Mouse (Mus musculus): ENCODE data around the gene Pemt.

Pemt gene

GRCm38 (mm10) chr11:60001231-60001980 is 44.9 kb downstream of the Pemt start:
- no peak for DNase-seq (ENCODE audit: low spot score)

- DNase-seq (ENCODE audit: low spot score): no peak
These were observed 52.0 kb downstream of the Pemt start for GRCm38 (mm10) chr11:59994318-59994717.

GRCm38 (mm10) chr11:59991365-59991764 is 54.9 kb downstream of the Pemt start:
- no peak for DNase-seq (ENCODE audit: low spot score)

- no peak for DNase-seq (ENCODE audit: low spot score)
These were observed 56.9 kb downstream of the Pemt start for GRCm38 (mm10) chr11:59989406-59989805.

GRCm38 (mm10) chr11:59977831-59978230 is 68.5 kb downstream of the Pemt start:
- no peak for DNase-seq (ENCODE audit: low spot score)

GRCm38 (mm10) chr11:59975241-59975640 is 71.0 kb downstream of the Pemt start:
- DNase-seq (ENCODE audit: low spot score): no peak

GRCm38 (mm10) chr11:59973389-59973788 is 72.9 kb downstream of the Pemt start:
- DNase-seq (ENCODE audit: low spot score): no peak

- DNase-seq (ENCODE audit: low spot score): no peak
These were observed 74.6 kb downstream of the Pemt start for GRCm38 (mm10) chr11:59971691-59972090.

GRCm38 (mm10) chr11:59970780-59971179 is 75.5 kb downstream of the Pemt start:
- no peak for DNase-seq (ENCODE audit: low spot score)

- no peak for DNase-seq (ENCODE audit: low spot score)
These were observed 78.5 kb downstream of the Pemt start for GRCm38 (mm10) chr11:59967765-59968164.

- no peak for DNase-seq (ENCODE audit: low spot score)
These were observed 80.2 kb downstream of the Pemt start for GRCm38 (mm10) chr11:59966102-59966483.

- peak; percentile 82 for DNase-seq (ENCODE audit: low spot score)
These were observed 80.8 kb downstream of the Pemt start for GRCm38 (mm10) chr11:59965227-59966101.

GRCm38 (mm10) chr11:59964818-59965217 is 81.5 kb downstream of the Pemt start, which contains the start of gene Rasd1:
Gene Rasd1 (minus strand): TSS chr11:59964944.
- peak; percentile 91 for DNase-seq (ENCODE audit: low spot score)

- peak; percentile 20 for DNase-seq (ENCODE audit: low spot score)
These were observed 82.0 kb downstream of the Pemt start for GRCm38 (mm10) chr11:59964163-59964758.

GRCm38 (mm10) chr11:59963364-59964162 is 82.7 kb downstream of the Pemt start:
- no peak for DNase-seq (ENCODE audit: low spot score)

GRCm38 (mm10) chr11:59962590-59962989 is 83.7 kb downstream of the Pemt start:
- no peak for DNase-seq (ENCODE audit: low spot score)

GRCm38 (mm10) chr11:59961338-59961875 is 84.9 kb downstream of the Pemt start:
- no peak for DNase-seq (ENCODE audit: low spot score)

GRCm38 (mm10) chr11:59960476-59961337 is 85.6 kb downstream of the Pemt start:
- DNase-seq (ENCODE audit: low spot score): peak; percentile 36

- DNase-seq (ENCODE audit: low spot score): no peak
These were observed 86.8 kb downstream of the Pemt start for GRCm38 (mm10) chr11:59959453-59959852.

GRCm38 (mm10) chr11:59956749-59957148 is 89.5 kb downstream of the Pemt start:
- peak; percentile 49 for DNase-seq (ENCODE audit: low spot score)

- DNase-seq (ENCODE audit: low spot score): no peak
These were observed 93.4 kb downstream of the Pemt start for GRCm38 (mm10) chr11:59952892-59953291.

Measured in urinary bladder, postnatal 14 days (tissue).